ENCODE assay signal across 10 mouse cellular contexts in genomic region chr7:68717988-68718387, GRCm38 (mm10). TPM values are rescaled to one million over a fixed set of nuclear protein-coding genes. Genes with fewer than 3 reads are reported as not detected.
DNase-seq lines count a peak whose midpoint lies in the region; ATAC-seq and TF ChIP-seq lines count a peak whose summit lies in the region.
"Had no signal": no experiment of that assay in that cellular context is flagged by ENCODE, and none has a peak within 500 bp of the region (broad histone marks: within the 10 kb centered on the region; RNA-seq: fewer than 3 reads in every experiment).

No protein-coding gene starts in this region.

- H3K36me3 ChIP-seq in heart, embryonic 16.5 days (ENCODE audit: control insufficient read depth, insufficient read depth) = no peaks in the 10 kb centered on the region
- no peaks in the 10 kb centered on the region for H3K36me3 ChIP-seq in midbrain, embryonic 10.5 days
- H3K36me3 ChIP-seq in midbrain, embryonic 11.5 days (ENCODE audit: control insufficient read depth, insufficient read depth, low read length) = no peaks in the 10 kb centered on the region
- no peaks in the 10 kb centered on the region for H3K36me3 ChIP-seq in stomach, postnatal 0 days (ENCODE audit: control insufficient read depth, insufficient read depth, low read length)
- H3K36me3 ChIP-seq: G1E had no signal

- TF ChIP-seq EP300 in stomach, postnatal 0 days (optimal IDR thresholded peaks at IDR 0.05) = no peak

- no peaks in the 10 kb centered on the region for H3K27me3 ChIP-seq in heart, embryonic 16.5 days (ENCODE audit: control insufficient read depth, insufficient read depth, low read length)
- no peaks in the 10 kb centered on the region for H3K27me3 ChIP-seq in midbrain, embryonic 10.5 days (ENCODE audit: low read depth, poor library complexity, severe bottlenecking)
- no peaks in the 10 kb centered on the region for H3K27me3 ChIP-seq in midbrain, embryonic 11.5 days (ENCODE audit: control insufficient read depth, insufficient read depth, low read length)
- no peaks in the 10 kb centered on the region for H3K27me3 ChIP-seq in stomach, postnatal 0 days (ENCODE audit: control insufficient read depth, insufficient read depth, low read length)

- H3K9ac ChIP-seq in heart, embryonic 16.5 days (ENCODE audit: low read length) = no peak overlapping the region
- H3K9ac ChIP-seq in midbrain, embryonic 11.5 days (ENCODE audit: low read length) = no peak overlapping the region
- no peak overlapping the region for H3K9ac ChIP-seq in stomach, postnatal 0 days (ENCODE audit: low read length)

- ATAC-seq in heart, embryonic 16.5 days (replicated peaks; ENCODE audit: extremely low read depth, insufficient read depth, low FRiP score) = peak; percentile 70
- ATAC-seq in midbrain, embryonic 11.5 days (ENCODE audit: low FRiP score) = no peak
- peak; percentile 76 for ATAC-seq in stomach, postnatal 0 days (ENCODE audit: low FRiP score, low TSS enrichment)

- no peak for TF ChIP-seq CTCF in stomach, postnatal 0 days (IDR thresholded peaks at IDR 0.05; ENCODE audit: low read depth)

- peaks cover 12% of the 10 kb centered on the region for H3K4me1 ChIP-seq in heart, embryonic 16.5 days (ENCODE audit: control insufficient read depth, insufficient read depth, low read length)
- peaks cover 13% of the 10 kb centered on the region for H3K4me1 ChIP-seq in midbrain, embryonic 10.5 days
- H3K4me1 ChIP-seq in midbrain, embryonic 11.5 days (ENCODE audit: control insufficient read depth, insufficient read depth, low read length) = 0 out of 2 replicates have a peak, but pooled peaks cover 4% of the 10 kb centered on the region
- peaks cover 8% of the 10 kb centered on the region for H3K4me1 ChIP-seq in stomach, postnatal 0 days (replicated peaks; ENCODE audit: control insufficient read depth, insufficient read depth)

- no peak overlapping the region for H3K4me3 ChIP-seq in heart, embryonic 16.5 days (ENCODE audit: low read length)
- no peak overlapping the region for H3K4me3 ChIP-seq in midbrain, embryonic 10.5 days
- no peak overlapping the region for H3K4me3 ChIP-seq in midbrain, embryonic 11.5 days (ENCODE audit: low read depth, low read length)
- no peak overlapping the region for H3K4me3 ChIP-seq in stomach, postnatal 0 days (ENCODE audit: low read depth, low read length)

- H3K4me2 ChIP-seq in heart, embryonic 16.5 days (ENCODE audit: low read depth, low read length) = 0 out of 2 replicates have a peak overlapping the region, but pooled peaks have one; percentile 38
- H3K4me2 ChIP-seq in midbrain, embryonic 11.5 days = no peak overlapping the region
- no peak overlapping the region for H3K4me2 ChIP-seq in stomach, postnatal 0 days (replicated peaks; ENCODE audit: low read depth)

- DNase-seq in adrenal gland, adult 2 months = peak; percentile 55
- no peak for DNase-seq in adrenal gland, adult 18-20 months (ENCODE audit: low spot score in 2 of 2)
- no peak for DNase-seq in heart, postnatal 4 days
- DNase-seq in midbrain, embryonic 10.5 days (ENCODE audit: low spot score) = no peak
- no peak for DNase-seq in midbrain, embryonic 11.5 days (ENCODE audit: low spot score, missing footprints)
- no peak for DNase-seq in stomach, postnatal 0 days (ENCODE audit: low spot score)
- DNase-seq in cerebellum, postnatal 10 days = no peak
- DNase-seq: thymus, adult 18-20 months had no signal

- peak overlapping the region; percentile 70 for H3K27ac ChIP-seq in heart, embryonic 16.5 days (ENCODE audit: low read length)
- H3K27ac ChIP-seq in midbrain, embryonic 10.5 days (replicated peaks) = 0 out of 2 replicates have a peak overlapping the region, but pooled peaks have one; percentile 28
- no peak overlapping the region for H3K27ac ChIP-seq in midbrain, embryonic 11.5 days (ENCODE audit: low read depth, low read length)
- H3K27ac ChIP-seq in stomach, postnatal 0 days (replicated peaks) = peak overlapping the region; percentile 61

- H3K9me3 ChIP-seq in heart, embryonic 16.5 days (replicated peaks; ENCODE audit: control insufficient read depth, low read length) = no peaks in the 10 kb centered on the region
- no peaks in the 10 kb centered on the region for H3K9me3 ChIP-seq in midbrain, embryonic 10.5 days (replicated peaks)
- H3K9me3 ChIP-seq in midbrain, embryonic 11.5 days (ENCODE audit: control insufficient read depth, low read length) = no peaks in the 10 kb centered on the region
- no peaks in the 10 kb centered on the region for H3K9me3 ChIP-seq in stomach, postnatal 0 days (ENCODE audit: control insufficient read depth, low read length)

RNA-seq across cellular contexts. Expression of gene Arrdc4, which starts 31.1 kb away (rescaled TPM):
- total RNA-seq in adrenal gland, adult 2 months (2021) = 10 to 100 TPM; 11.4 to 18.2 TPM
- 5.0 and 8.4 TPM in 2 replicates for polyA plus RNA-seq in adrenal gland, adult 2 months (2012; rRNA removed)
- 10 to 100 TPM; 16.5 to 18.9 TPM for total RNA-seq in adrenal gland, adult 18-20 months (2021)
- polyA plus RNA-seq in heart, embryonic 16.5 days (2015; fragmentation: Nextera tagmentation; extraction: Ambion mirVana) = 13.6 TPM in 2 replicates
- total RNA-seq in heart, postnatal 4 days (2021) = 10 to 100 TPM; 11.4 to 12.2 TPM
- polyA plus RNA-seq in midbrain, embryonic 10.5 days (2016; fragmentation: Nextera tagmentation; extraction: Ambion mirVana) = 16.7 and 19.7 TPM in 2 replicates
- polyA plus RNA-seq in midbrain, embryonic 11.5 days (2014; fragmentation: Nextera tagmentation; extraction: Ambion mirVana) = 21.2 and 22.2 TPM in 2 replicates
- polyA plus RNA-seq in stomach, postnatal 0 days (2015; fragmentation: Nextera tagmentation; extraction: Ambion mirVana) = 71.9 and 76.9 TPM in 2 replicates
- polyA plus RNA-seq: G1E had no signal
